Mouse (Mus musculus): ENCODE data around the gene Slco2a1.

DNA sequence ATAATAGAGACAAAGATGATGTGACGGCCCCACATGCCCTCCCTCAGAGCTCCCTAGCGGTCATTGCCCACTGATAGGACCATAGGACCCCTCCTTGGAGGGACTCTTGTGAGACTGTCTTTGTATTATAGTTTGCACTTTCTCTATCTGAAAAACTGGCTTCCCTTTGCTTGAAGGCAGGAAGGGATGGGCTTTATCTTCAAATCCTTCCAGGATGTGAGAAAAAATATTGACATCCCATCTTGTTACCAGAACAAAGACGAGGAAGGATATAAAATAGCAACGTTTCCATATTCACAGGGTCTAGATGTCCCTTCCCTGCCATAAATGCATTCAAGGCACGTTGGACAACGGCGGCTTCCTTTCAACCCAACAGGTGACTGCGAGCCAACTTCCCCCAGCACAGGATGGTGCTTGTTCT is 48.5 kb downstream of the Slco2a1 start:
- no peak for TF ChIP-seq CTCF (IDR thresholded peaks at IDR 0.05; ENCODE audit: low read depth, low read length)
- TF ChIP-seq GATA1 (IDR thresholded peaks at IDR 0.05; ENCODE audit: borderline replicate concordance, low read length), result no peak
- TF ChIP-seq TAL1 (conservative IDR thresholded peaks at IDR 0.05; ENCODE audit: low read depth, low read length), result no peak
- no peak for TF ChIP-seq POLR2AphosphoS5 (IDR thresholded peaks at IDR 0.05; ENCODE audit: insufficient replicate concordance, low read depth, low read length)
- no peak for TF ChIP-seq GATA2 (IDR thresholded peaks at IDR 0.05; ENCODE audit: borderline replicate concordance, low read depth, low read length)
